Mouse (Mus musculus) kidney, adult 2 months (tissue): Measurements from ENCODE around the gene Tmc4.

ENCODE experiments used
- CTCF ChIP-seq: fragments of 200-500 bp; conservative IDR thresholded peaks from 2 replicates; pipeline ENCODE4 v1.5.1; 2011; ENCODE audit warnings: low read depth, mild to moderate bottlenecking, control low read depth, low read length, moderate library complexity, mixed read lengths; ENCODE audit not compliant: insufficient read depth, insufficient read length
- POLR2A ChIP-seq: fragments of 200-500 bp; IDR thresholded peaks from one replicate; pipeline ENCODE4 v1.6.1; 2011; ENCODE audit warnings: low read depth, low read length, control low read depth

DNA sequence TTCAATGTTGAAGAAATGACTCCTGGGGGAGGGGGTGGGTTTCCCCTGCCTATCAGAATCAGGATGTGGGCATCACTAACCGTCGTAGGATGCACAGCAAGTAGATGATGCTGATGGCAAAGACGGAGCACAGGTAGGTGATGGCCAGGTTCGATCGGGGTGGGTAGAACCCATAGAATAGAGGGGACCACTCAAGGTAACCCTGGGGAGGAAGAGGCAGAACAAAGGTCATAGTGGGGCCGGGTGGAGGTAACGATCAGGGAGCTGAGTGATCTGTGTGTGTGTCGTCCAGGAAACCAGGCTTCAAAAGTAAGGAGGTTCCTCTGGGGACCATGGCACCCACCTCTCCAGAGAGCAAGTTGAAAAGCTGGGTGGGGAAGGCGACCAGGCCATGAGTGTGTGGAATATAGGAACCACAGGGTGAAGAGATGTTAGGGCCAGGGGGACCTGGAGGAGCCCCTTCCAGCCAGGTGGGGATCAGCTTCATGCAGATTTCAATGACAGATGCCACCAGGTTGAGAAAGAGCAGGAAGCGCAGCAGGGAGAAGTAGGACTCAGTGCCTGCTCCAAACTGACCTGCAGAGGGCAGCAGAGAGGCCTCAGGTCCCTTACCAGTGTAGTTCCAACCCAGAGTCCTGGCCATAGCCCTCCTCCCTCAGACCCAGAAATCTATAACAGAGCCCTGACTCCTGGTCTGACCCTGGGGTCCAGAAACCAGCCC lies 2.7 kb downstream of the Tmc4 start:
- TF ChIP-seq CTCF: peak; percentile 93
- TF ChIP-seq POLR2A: no peak
